Mouse (Mus musculus) CD4-positive, CD25-positive, alpha-beta regulatory T cell (primary cell): ENCODE data around the gene Gm49601. TPM values are rescaled to one million over a fixed set of nuclear protein-coding genes. Genes with fewer than 3 reads are reported as not detected.

Source experiments
- polyA plus RNA-seq: library from polyadenylated mRNA; unstranded; fragments of 100-300 nt; shearing (Covaris generic); gene quantifications from one replicate; pipeline ENCODE4 v1.2.1, GENCODE M21; 2017

Gene Gm49601
- polyA plus RNA-seq: 0.18 TPM

GRCm38 (mm10) chr16:18626376-18626878 is at the start of gene Gm49601:
Gene Gm49601 (minus strand): TSS chr16:18626427.

GRCm38 (mm10) chr16:18629390-18630231 is 3.4 kb upstream of the Gm49601 start, which contains the start of gene Sept5:
Gene Sept5 (minus strand): TSS chr16:18629954.

GRCm38 (mm10) chr16:18622019-18622418 is 4.2 kb downstream of the Gm49601 start, which contains the start of gene Gp1bb:
Gene Gp1bb (minus strand): TSS chr16:18622403.

GRCm38 (mm10) chr16:18589804-18590790 is 36.1 kb downstream of the Gm49601 start, which contains the start of gene Tbx1:
Gene Tbx1 (minus strand): TSS chr16:18590671.

Other genes with a start within 250 kb of the Gm49601 start
- gene Txnrd2, start 200.0 kb downstream of the Gm49601 start, polyA plus RNA-seq: 37.7 TPM
- 58.4 TPM for gene Comt, start 199.6 kb downstream of the Gm49601 start, polyA plus RNA-seq
- 19.0 TPM for gene Gnb1l, start 127.7 kb downstream of the Gm49601 start, polyA plus RNA-seq
- 0.29 TPM for gene Rtl10, start 127.5 kb downstream of the Gm49601 start, polyA plus RNA-seq
- gene Tbx1, start 35.8 kb downstream of the Gm49601 start, polyA plus RNA-seq: 0.20 TPM
- not detected for gene Gp1bb, start 4.0 kb downstream of the Gm49601 start, polyA plus RNA-seq
- 0.53 TPM for gene Sept5, start 3.5 kb upstream of the Gm49601 start, polyA plus RNA-seq
- gene Cldn5, start 150.4 kb upstream of the Gm49601 start, polyA plus RNA-seq: not detected
- 147 TPM for gene Ufd1, start 185.4 kb upstream of the Gm49601 start, polyA plus RNA-seq
- 6.7 TPM for gene Cdc45, start 185.6 kb upstream of the Gm49601 start, polyA plus RNA-seq
- gene 2510002D24Rik, start 210.2 kb upstream of the Gm49601 start, polyA plus RNA-seq: 93.3 TPM
- gene Gm28539, start 210.2 kb upstream of the Gm49601 start, polyA plus RNA-seq: not detected